In the genomic region with DNA sequence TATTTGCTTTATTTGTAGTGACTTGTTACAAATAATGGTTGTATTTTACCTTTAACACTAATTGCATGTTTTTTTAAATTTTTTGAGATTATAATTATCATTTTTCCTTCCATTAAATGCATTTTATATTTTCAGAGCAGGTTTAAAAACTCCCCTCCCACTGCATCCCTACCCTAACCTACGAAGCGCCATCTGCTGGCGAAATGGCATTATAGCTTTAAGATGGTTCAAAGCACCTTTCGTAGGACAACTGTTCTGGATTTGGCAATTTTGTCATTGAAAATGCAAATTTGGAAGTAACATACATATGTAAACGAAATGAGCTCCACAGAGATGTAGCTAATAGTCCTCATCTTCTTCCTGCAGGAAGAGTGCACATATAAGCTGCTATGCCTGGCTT, we compare ENCODE assay signal across 9 mouse cellular contexts. TPM values are rescaled to one million over a fixed set of nuclear protein-coding genes. Genes with fewer than 3 reads are reported as not detected.
DNase-seq lines count a peak whose midpoint lies in the region; ATAC-seq and TF ChIP-seq lines count a peak whose summit lies in the region.
"Had no signal": no experiment of that assay in that cellular context is flagged by ENCODE, and none has a peak within 500 bp of the region (broad histone marks: within the 10 kb centered on the region; RNA-seq: fewer than 3 reads in every experiment).

No protein-coding gene starts in this region.

- H3K9ac ChIP-seq in neural tube, embryonic 15.5 days (replicated peaks), result no peak overlapping the region
- no peak overlapping the region for H3K9ac ChIP-seq in lung, postnatal 0 days (replicated peaks; ENCODE audit: low read depth)

- no peak overlapping the region for H3K4me2 ChIP-seq in neural tube, embryonic 15.5 days
- no peak overlapping the region for H3K4me2 ChIP-seq in lung, postnatal 0 days (replicated peaks; ENCODE audit: low read depth, low read length)

- TF ChIP-seq CTCF in gastrocnemius, adult 2 months (IDR thresholded peaks at IDR 0.05), result peak; percentile 82
- peak; percentile 85 for TF ChIP-seq CTCF in lung, postnatal 0 days (IDR thresholded peaks at IDR 0.05)

- H3K36me3 ChIP-seq in neural tube, embryonic 15.5 days, result no peaks in the 10 kb centered on the region
- H3K36me3 ChIP-seq in lung, postnatal 0 days (ENCODE audit: insufficient read depth, low read length), result no peaks in the 10 kb centered on the region

- no peak overlapping the region for H3K4me3 ChIP-seq in gastrocnemius, adult 2 months
- no peak overlapping the region for H3K4me3 ChIP-seq in neural tube, embryonic 15.5 days (replicated peaks)
- no peak overlapping the region for H3K4me3 ChIP-seq in lung, postnatal 0 days (ENCODE audit: low read depth, low read length)

- no peak for ATAC-seq in neural tube, embryonic 15.5 days (ENCODE audit: low FRiP score)
- no peak for ATAC-seq in lung, postnatal 0 days

- no peak overlapping the region for H3K27ac ChIP-seq in gastrocnemius, adult 2 months
- H3K27ac ChIP-seq in neural tube, embryonic 15.5 days (replicated peaks), result no peak overlapping the region
- no peak overlapping the region for H3K27ac ChIP-seq in lung, postnatal 0 days (ENCODE audit: low read length)

- H3K9me3 ChIP-seq in neural tube, embryonic 15.5 days (replicated peaks), result no peaks in the 10 kb centered on the region
- H3K9me3 ChIP-seq in lung, postnatal 0 days (ENCODE audit: low read length), result no peaks in the 10 kb centered on the region

- peak; percentile 47 for DNase-seq in gastrocnemius, adult 2 months
- DNase-seq in gastrocnemius, adult 8-10 months (ENCODE audit: low spot score in 2 of 2), result no peak
- DNase-seq in neural tube, embryonic 10.5 days (ENCODE audit: extremely low spot score, low spot score), result peak; percentile 29
- peak; percentile 70 for DNase-seq in adipocyte (ENCODE audit: low spot score)
- peak; percentile 48 for DNase-seq in forelimb bud, embryonic 11.5 days (ENCODE audit: low read depth, low spot score)
- peak; percentile 69 for DNase-seq in lung, postnatal 0 days (ENCODE audit: low spot score)
- DNase-seq in thymus, postnatal 25 days, result peak; percentile 27

- 12% methylated on average over 5 of the region's 5 CpGs for WGBS in neural tube, embryonic 15.5 days
- 9% methylated on average over 5 of the region's 5 CpGs for WGBS in lung, postnatal 0 days

- intact Hi-C loops in gastrocnemius, adult 2 months (cut with DNase I), result loop anchor here (2.0 kb wide), 2 partner anchors 140 to 148 kb away; a partner anchor contains a TSS

- no peak for TF ChIP-seq EP300 in lung, postnatal 0 days (IDR thresholded peaks at IDR 0.05)

- H3K4me1 ChIP-seq in neural tube, embryonic 15.5 days, result peaks cover under 1% of the 10 kb centered on the region; the same call in 1 of the 2 replicates
- H3K4me1 ChIP-seq in lung, postnatal 0 days (ENCODE audit: insufficient read depth, low read depth, low read length), result peaks cover 5% of the 10 kb centered on the region; the same call in 1 of the 2 replicates

- H3K27me3 ChIP-seq in neural tube, embryonic 15.5 days (replicated peaks), result no peaks in the 10 kb centered on the region
- H3K27me3 ChIP-seq in lung, postnatal 0 days (replicated peaks; ENCODE audit: insufficient read depth, low read length), result no peaks in the 10 kb centered on the region

RNA-seq across cellular contexts. Expression of a gene that starts 5.9 kb away (rescaled TPM):
- total RNA-seq in gastrocnemius, adult 2 months (2021), result 10 to 100 TPM; 18.3 to 19.5 TPM
- 10 to 100 TPM; 12.3 to 34.6 (median 21.5) TPM for total RNA-seq in gastrocnemius, adult 8-10 months (2022)
- polyA plus RNA-seq in neural tube, embryonic 15.5 days (2015; fragmentation: Nextera tagmentation; extraction: Ambion mirVana), result 37.6 and 45.2 TPM in 2 replicates
- polyA plus RNA-seq in lung, postnatal 0 days (2015; fragmentation: Nextera tagmentation; extraction: Ambion mirVana), result 73.0 and 81.0 TPM in 2 replicates

RNA-seq across cellular contexts. Expression of a gene that starts 18.6 kb away (rescaled TPM):
- total RNA-seq in gastrocnemius, adult 2 months (2021), result 10 to 100 TPM; 20.0 to 23.3 TPM
- total RNA-seq in gastrocnemius, adult 8-10 months (2022), result 10 to 100 TPM; 17.9 to 27.2 (median 21.3) TPM
- polyA plus RNA-seq in neural tube, embryonic 15.5 days (2015; fragmentation: Nextera tagmentation; extraction: Ambion mirVana), result 44.4 and 45.4 TPM in 2 replicates
- polyA plus RNA-seq in lung, postnatal 0 days (2015; fragmentation: Nextera tagmentation; extraction: Ambion mirVana), result 47.4 and 50.4 TPM in 2 replicates

RNA-seq across cellular contexts. Expression of a gene that starts 19.1 kb away (rescaled TPM):
- not detected for total RNA-seq in gastrocnemius, adult 2 months (2021)
- not detected for total RNA-seq in gastrocnemius, adult 8-10 months (2022)
- not detected in 2 replicates for polyA plus RNA-seq in neural tube, embryonic 15.5 days (2015; fragmentation: Nextera tagmentation; extraction: Ambion mirVana)
- polyA plus RNA-seq in lung, postnatal 0 days (2015; fragmentation: Nextera tagmentation; extraction: Ambion mirVana), result not detected in 2 replicates
- polyA plus RNA-seq: neural tube, embryonic 14.5 days had no signal

RNA-seq across cellular contexts. Expression of a gene that starts 39.2 kb away (rescaled TPM):
- total RNA-seq in gastrocnemius, adult 2 months (2021), result not detected
- total RNA-seq in gastrocnemius, adult 8-10 months (2022), result not detected
- 0.08 and 0.15 TPM in 2 replicates for polyA plus RNA-seq in neural tube, embryonic 15.5 days (2015; fragmentation: Nextera tagmentation; extraction: Ambion mirVana)
- 0.10 TPM in 1 of 2 replicates, not detected in the other for polyA plus RNA-seq in lung, postnatal 0 days (2015; fragmentation: Nextera tagmentation; extraction: Ambion mirVana)

Comparison
In these comparisons a context has a peak if more than half of its experiments do, and no peak if none do; other contexts are left out.
1. DNase-seq: peak in gastrocnemius, adult 2 months (single experiment), neural tube, embryonic 10.5 days (single experiment), adipocyte (single experiment), forelimb bud, embryonic 11.5 days (single experiment), lung, postnatal 0 days (single experiment) and thymus, postnatal 25 days (single experiment); none in gastrocnemius, adult 8-10 months (0 of 2).